Mouse (Mus musculus): Measurements from ENCODE around the gene 9130213A22Rik. TPM values are rescaled to one million over a fixed set of nuclear protein-coding genes. Genes with fewer than 3 reads are reported as not detected.
"Not testable (repeated sequence)": the region's sequence is repeated elsewhere in the genome, so short reads cannot be mapped to it uniquely, and the experiment has no call there.

9130213A22Rik gene
- total and polyA plus RNA-seq, 3 experiments = 0.25 to 1.4 (median 0.82) TPM

DNA sequence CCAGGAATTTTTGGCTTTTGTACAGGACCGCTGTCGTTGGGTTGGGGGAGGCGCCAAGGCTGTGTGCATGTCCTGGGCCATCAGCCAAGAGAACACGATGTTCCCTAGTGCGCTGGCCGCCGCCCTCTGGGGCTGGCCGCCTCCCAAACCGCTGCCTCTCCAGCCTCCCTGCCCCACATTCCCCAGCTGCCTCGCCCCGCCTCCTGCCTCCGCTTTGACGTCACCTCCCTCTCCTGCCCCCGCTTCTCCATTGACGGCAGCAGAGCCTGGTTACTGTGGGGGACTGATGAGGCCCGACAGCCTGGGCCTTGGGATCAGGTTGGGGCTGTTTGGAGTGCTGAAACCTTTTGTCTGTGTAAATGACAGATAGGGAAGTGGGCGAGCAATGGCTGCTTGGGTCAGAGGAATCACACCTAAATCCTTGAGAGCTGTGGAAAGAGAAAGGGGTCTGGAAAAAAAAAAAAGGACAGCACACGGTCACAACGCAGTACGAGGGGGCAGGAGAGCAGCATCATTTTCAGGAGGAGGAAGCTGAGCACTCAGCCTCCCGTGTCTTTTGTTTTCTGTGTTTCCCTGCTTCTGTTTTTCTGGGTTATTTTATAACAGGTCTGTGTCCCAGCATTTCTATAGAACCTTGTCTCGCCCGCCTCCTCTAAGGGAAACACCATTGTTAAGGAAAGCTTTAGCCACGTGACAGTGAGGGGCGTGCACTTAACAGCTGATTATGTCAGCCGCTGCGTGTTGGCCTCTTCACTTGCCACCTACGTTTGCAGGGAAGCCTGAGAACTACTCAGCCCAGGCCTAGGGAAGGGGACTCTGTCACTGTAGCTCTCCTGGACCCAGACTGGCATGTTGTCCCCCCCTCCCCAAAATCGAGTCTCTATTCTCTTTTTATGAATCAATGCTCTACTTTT lies 25.1 kb downstream of the 9130213A22Rik start:
- ATAC-seq (ENCODE audit: extremely low read depth, insufficient number of reproducible peaks, low FRiP score, poor library complexity, severe bottlenecking) = peak; percentile 37
- DNase-seq (ENCODE audit: low spot score) = peak; percentile 87
- peaks cover 77% of the 10 kb centered on the region for H3K4me1 ChIP-seq (ENCODE audit: insufficient read depth, low read depth, low read length)
- TF ChIP-seq TAL1 (conservative IDR thresholded peaks at IDR 0.05; ENCODE audit: low read depth, low read length) = no peak
- H3K36me3 ChIP-seq (replicated peaks) = peaks cover 34% of the 10 kb centered on the region
- H3K27me3 ChIP-seq (ENCODE audit: insufficient read depth, low read length) = no peaks in the 10 kb centered on the region
- H3K9me3 ChIP-seq (replicated peaks) = no peaks in the 10 kb centered on the region
- peak overlapping the region; percentile 72 for H3K4me3 ChIP-seq (ENCODE audit: low read depth, low read length)

DNA sequence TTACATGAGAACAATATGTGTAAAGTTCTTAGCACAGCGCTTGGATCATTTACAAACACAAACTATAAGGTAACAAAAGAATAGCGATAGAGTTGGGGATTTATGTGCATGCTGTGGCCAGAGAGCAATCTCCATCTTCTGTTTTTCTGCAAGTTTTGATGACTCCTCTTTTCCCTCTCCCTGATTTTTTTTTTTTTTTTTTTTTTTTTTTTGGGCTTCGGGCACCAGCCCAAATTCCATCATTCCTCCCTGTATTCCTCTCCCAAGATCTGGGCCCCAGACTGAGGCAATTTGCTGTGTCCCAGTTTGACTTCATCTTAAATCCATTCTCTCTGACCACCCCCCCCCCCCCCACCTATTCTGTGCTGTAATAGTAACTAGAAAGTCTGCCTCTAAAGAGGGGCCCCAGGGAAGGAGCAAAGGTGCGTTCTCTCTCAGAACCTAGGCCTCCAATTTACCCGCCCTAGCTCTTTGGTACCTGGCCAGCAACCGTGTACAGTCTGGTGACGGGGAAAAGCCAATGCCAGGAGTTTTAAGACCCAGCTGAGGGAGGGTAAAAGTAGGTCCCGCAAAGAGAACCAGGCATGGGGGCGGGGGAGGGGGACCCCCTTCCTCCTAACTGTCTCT lies 25.9 kb downstream of the 9130213A22Rik start:
- H3K36me3 ChIP-seq (replicated peaks) = peaks cover 34% of the 10 kb centered on the region
- H3K27me3 ChIP-seq (ENCODE audit: insufficient read depth, low read length) = no peaks in the 10 kb centered on the region
- TF ChIP-seq CTCF (IDR thresholded peaks at IDR 0.05; ENCODE audit: low read depth, low read length) = no peak
- no peak for TF ChIP-seq GATA1 (IDR thresholded peaks at IDR 0.05; ENCODE audit: borderline replicate concordance, low read length)
- no peak for TF ChIP-seq GATA2 (IDR thresholded peaks at IDR 0.05; ENCODE audit: borderline replicate concordance, low read depth, low read length)
- no peak for TF ChIP-seq POLR2AphosphoS5 (IDR thresholded peaks at IDR 0.05; ENCODE audit: insufficient replicate concordance, low read depth, low read length)
- TF ChIP-seq TAL1 (conservative IDR thresholded peaks at IDR 0.05; ENCODE audit: low read depth, low read length) = no peak
- H3K4me1 ChIP-seq (ENCODE audit: insufficient read depth, low read depth, low read length) = peaks cover 83% of the 10 kb centered on the region
- peak overlapping the region; percentile 72 for H3K4me3 ChIP-seq (ENCODE audit: low read depth, low read length)
- DNase-seq (ENCODE audit: low spot score) (no peak), ATAC-seq (ENCODE audit: extremely low read depth, insufficient number of reproducible peaks, low FRiP score, poor library complexity, severe bottlenecking) (no peak)
- no peaks in the 10 kb centered on the region for H3K9me3 ChIP-seq (replicated peaks)

DNA sequence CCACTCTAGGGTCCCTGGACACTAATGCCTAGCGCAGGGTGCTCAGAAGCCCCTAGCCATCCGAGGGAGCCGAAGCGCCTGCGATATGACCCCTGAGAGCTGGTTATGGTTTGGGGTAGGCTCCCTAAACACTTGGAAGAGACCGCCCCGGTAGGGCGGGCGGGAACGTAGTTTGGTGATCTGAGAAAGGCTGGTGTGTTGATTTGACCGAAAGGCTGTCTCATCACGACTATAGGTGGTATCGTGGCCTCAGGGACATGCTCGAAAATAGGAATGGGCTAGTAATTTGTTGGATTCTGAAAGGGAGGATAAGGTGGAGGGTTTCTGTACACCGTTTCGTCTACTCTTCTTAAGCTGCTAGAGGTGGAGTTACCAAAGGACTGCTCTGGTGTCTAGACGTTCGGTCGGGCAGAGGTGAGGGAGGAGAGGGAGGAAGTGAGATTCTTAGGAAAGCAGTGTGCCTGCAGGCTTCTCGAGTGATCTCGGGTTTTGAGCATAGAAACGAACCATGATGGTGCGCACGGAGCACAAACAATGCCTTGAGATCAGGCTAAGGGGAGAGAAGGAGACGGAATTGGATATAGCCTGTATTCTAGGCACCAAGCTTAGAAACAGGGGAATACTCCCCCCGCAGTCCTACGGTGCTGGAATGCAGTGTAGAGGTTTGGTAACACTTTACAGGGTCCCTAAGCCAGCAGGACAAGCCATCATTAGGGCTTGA lies 26.7 kb downstream of the 9130213A22Rik start:
- no peaks in the 10 kb centered on the region for H3K27me3 ChIP-seq (ENCODE audit: insufficient read depth, low read length)
- no peaks in the 10 kb centered on the region for H3K9me3 ChIP-seq (replicated peaks)
- H3K4me1 ChIP-seq (ENCODE audit: insufficient read depth, low read depth, low read length) = peaks cover 83% of the 10 kb centered on the region
- H3K4me3 ChIP-seq (ENCODE audit: low read depth, low read length) = peak overlapping the region; percentile 72
- H3K36me3 ChIP-seq (replicated peaks) = peaks cover 34% of the 10 kb centered on the region
- ATAC-seq (ENCODE audit: extremely low read depth, insufficient number of reproducible peaks, low FRiP score, poor library complexity, severe bottlenecking) (no peak), DNase-seq (ENCODE audit: low spot score) (no peak)
- TF ChIP-seq GATA2 (IDR thresholded peaks at IDR 0.05; ENCODE audit: borderline replicate concordance, low read depth, low read length) = no peak
- TF ChIP-seq CTCF (IDR thresholded peaks at IDR 0.05; ENCODE audit: low read depth, low read length) = no peak
- TF ChIP-seq TAL1 (conservative IDR thresholded peaks at IDR 0.05; ENCODE audit: low read depth, low read length) = no peak
- TF ChIP-seq GATA1 (IDR thresholded peaks at IDR 0.05; ENCODE audit: borderline replicate concordance, low read length) = no peak
- TF ChIP-seq POLR2AphosphoS5 (IDR thresholded peaks at IDR 0.05; ENCODE audit: insufficient replicate concordance, low read depth, low read length) = no peak

DNA sequence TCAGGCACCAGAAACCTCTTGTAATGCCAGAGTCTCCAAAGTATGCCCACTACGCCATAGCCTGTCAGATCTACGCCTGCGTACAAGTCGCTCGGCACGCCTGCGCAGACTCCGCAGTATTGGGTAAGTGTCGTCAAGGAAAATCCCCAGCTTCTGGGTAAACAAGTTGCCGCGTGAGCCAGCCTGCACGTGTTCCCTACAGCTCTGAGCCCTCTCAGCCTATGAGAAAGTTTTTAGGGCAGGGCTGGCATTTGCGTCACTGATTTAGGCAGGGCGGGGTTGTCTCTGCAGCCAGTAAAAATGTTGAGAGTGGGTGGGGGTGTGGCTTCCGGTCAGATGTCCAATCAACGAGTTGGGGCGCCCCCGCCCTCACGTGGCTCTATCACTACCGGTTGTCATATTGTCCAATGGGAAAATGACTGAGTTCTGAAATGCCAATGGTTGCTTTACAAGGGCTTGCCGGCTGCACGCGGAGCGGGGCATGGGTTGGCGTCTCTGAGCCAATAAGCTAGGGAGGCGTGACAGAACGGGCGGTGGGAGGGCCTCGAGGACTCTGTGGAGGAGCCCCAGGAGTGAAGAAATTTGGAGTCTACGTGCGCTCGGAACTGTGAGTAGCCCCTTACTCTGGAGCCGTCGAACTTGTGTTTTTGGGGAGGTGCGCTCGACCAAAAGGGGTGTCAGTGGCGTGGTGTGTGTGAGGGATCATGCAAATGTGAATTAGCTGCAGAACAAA lies 27.5 kb downstream of the 9130213A22Rik start, which contains the start of gene Per1:
Per1 (plus strand) TSS at position 521 of the 733 bp plus-strand sequence.
- peaks cover 35% of the 10 kb centered on the region for H3K36me3 ChIP-seq (replicated peaks)
- ATAC-seq (ENCODE audit: extremely low read depth, insufficient number of reproducible peaks, low FRiP score, poor library complexity, severe bottlenecking) = peak; percentile 77
- peak; percentile 91 for DNase-seq (ENCODE audit: low spot score)
- peak within 1 kb of the TSS; percentile 72 for H3K4me3 ChIP-seq (ENCODE audit: low read depth, low read length)
- TF ChIP-seq GATA1 (IDR thresholded peaks at IDR 0.05; ENCODE audit: borderline replicate concordance, low read length) = no peak
- no peak for TF ChIP-seq GATA2 (IDR thresholded peaks at IDR 0.05; ENCODE audit: borderline replicate concordance, low read depth, low read length)
- TF ChIP-seq POLR2AphosphoS5 (IDR thresholded peaks at IDR 0.05; ENCODE audit: insufficient replicate concordance, low read depth, low read length) = no peak
- no peak for TF ChIP-seq TAL1 (conservative IDR thresholded peaks at IDR 0.05; ENCODE audit: low read depth, low read length)
- TF ChIP-seq CTCF (IDR thresholded peaks at IDR 0.05; ENCODE audit: low read depth, low read length) = no peak
- peaks cover 82% of the 10 kb centered on the region for H3K4me1 ChIP-seq (ENCODE audit: insufficient read depth, low read depth, low read length)
- H3K27me3 ChIP-seq (ENCODE audit: insufficient read depth, low read length) = no peaks in the 10 kb centered on the region
- H3K9me3 ChIP-seq (replicated peaks) = no peaks in the 10 kb centered on the region

DNA sequence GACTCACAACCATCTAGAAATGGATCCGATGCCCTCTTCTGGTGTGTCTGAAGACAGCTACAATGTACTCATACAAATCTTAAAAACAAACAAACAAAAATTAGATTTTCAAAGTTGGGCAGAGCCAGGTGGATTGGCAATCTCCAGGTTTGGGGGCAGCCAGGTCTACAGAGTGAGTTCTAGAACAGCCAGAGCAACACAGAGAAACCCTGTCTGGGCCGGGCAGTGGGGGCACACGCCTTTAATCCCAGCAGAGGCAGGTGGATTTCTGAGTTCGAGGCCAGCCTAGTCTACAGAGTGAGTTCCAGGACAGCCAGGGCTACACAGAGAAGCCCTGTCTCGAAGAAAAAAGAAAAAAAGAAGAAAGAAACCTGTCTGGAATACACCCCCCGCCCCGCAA lies 28.5 kb downstream of the 9130213A22Rik start:
- Histone ChIP-seq H3K4me1 (ENCODE audit: insufficient read depth, low read depth, low read length) (peaks cover 82% of the 10 kb centered on the region), H3K36me3 (replicated peaks) (peaks cover 42% of the 10 kb centered on the region)
- not testable (repeated sequence) for H3K9me3 ChIP-seq (replicated peaks); H3K4me3 ChIP-seq (ENCODE audit: low read depth, low read length); ATAC-seq (ENCODE audit: extremely low read depth, insufficient number of reproducible peaks, low FRiP score, poor library complexity, severe bottlenecking); DNase-seq (ENCODE audit: low spot score); H3K27me3 ChIP-seq (ENCODE audit: insufficient read depth, low read length)

DNA sequence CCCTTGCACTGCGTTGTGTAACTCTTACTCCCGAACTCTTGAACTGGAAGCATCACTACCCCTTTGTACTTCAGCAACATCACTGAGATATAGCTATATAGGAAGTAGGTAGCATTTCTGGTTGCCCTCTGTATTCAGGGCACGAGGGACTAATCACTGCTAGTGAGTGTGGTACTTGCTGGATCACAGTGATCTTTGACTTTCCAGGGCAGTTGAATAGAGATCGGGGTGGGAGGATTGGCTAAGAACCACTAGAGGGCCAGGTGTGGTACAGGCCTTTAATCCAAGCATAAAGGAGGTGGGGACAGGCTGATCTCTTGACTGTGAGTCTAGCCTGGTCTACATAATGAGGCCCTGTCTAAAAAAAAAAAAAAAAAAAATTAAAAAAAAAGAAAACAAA lies 29.5 kb downstream of the 9130213A22Rik start:
- H3K36me3 ChIP-seq (replicated peaks) = peaks cover 39% of the 10 kb centered on the region
- DNase-seq (ENCODE audit: low spot score) (no peak), ATAC-seq (ENCODE audit: extremely low read depth, insufficient number of reproducible peaks, low FRiP score, poor library complexity, severe bottlenecking) (no peak)
- peaks cover 79% of the 10 kb centered on the region for H3K4me1 ChIP-seq (ENCODE audit: insufficient read depth, low read depth, low read length)
- H3K9me3 ChIP-seq (replicated peaks) = no peaks in the 10 kb centered on the region
- TF ChIP-seq CTCF (IDR thresholded peaks at IDR 0.05; ENCODE audit: low read depth, low read length) (no peak), GATA1 (IDR thresholded peaks at IDR 0.05; ENCODE audit: borderline replicate concordance, low read length) (no peak), GATA2 (IDR thresholded peaks at IDR 0.05; ENCODE audit: borderline replicate concordance, low read depth, low read length) (no peak)
- H3K27me3 ChIP-seq (ENCODE audit: insufficient read depth, low read length) = no peaks in the 10 kb centered on the region
- no peak overlapping the region for H3K4me3 ChIP-seq (ENCODE audit: low read depth, low read length)
